Mouse (Mus musculus): Measurements from ENCODE around the gene Calhm4.

DNA sequence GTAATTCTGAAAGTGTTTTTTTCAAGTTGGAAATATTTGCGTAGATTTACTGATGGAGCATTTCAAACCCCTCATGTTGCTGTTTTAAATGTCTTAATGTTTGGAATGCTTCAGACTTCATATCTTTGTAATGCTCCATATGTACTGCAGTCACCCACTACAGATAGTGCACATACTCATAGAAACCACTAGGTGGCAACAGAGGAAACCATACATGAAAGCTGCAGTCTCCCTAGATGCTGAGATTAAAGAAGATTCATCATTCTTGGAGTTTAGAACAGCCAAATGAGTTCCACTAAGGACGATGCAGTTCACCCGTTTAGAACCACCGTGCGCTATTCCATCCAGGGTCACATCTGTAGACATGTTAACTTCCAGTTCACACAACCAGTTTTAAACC is 7.5 kb downstream of the Calhm4 start:
- TF ChIP-seq CTCF (IDR thresholded peaks at IDR 0.05; ENCODE audit: extremely low read depth, insufficient read length, insufficient replicate concordance, low read depth, low read length) (no peak), POLR2A (IDR thresholded peaks at IDR 0.05; ENCODE audit: low read depth, low read length) (no peak)
